Mouse (Mus musculus): ENCODE data around the gene Homer2.

Homer2 gene

GRCm38 (mm10) chr7:81651284-81651683 lies 56.0 kb downstream of the Homer2 start:
- no peak for DNase-seq (ENCODE audit: low spot score in 2 of 2)

- no peak for DNase-seq (ENCODE audit: low spot score in 2 of 2)
These were observed 58.1 kb downstream of the Homer2 start for GRCm38 (mm10) chr7:81649270-81649669.

GRCm38 (mm10) chr7:81647959-81648358 lies 59.4 kb downstream of the Homer2 start:
- no peak for DNase-seq (ENCODE audit: low spot score in 2 of 2)

DNA sequence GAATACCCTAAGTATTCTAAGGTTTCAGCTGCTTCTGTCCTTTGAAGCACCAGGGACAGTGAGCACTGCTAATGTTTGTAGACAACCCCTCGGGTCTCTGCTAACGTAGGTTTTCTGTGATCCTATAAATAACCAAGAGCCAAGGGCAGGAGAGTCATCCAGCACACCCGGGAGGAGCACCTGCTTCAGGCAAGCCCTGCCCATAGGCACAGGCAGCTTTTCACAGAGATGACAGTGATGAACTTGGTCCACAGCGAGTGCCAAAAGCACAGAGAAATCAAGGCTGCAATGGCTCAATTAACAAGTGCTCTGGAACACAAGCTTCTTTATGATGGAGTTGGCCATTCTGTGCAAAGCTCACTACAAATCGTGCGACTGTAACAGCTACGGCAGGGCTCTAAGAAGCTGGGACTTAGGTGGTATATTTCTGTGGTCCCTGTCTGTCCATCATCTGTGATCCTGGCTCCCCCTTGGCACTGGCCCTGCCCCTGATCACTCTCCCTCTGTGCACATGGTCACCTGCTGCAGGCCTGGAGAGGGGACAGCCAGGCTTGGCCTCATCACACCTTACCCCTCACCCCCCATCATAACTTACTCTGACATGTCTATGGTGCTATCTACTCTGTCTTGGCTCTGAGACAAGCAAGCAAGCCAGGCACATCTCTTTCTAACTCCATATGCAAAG lies 62.6 kb downstream of the Homer2 start:
- no peak for DNase-seq (ENCODE audit: low spot score in 2 of 2)

GRCm38 (mm10) chr7:81641101-81641500 lies 66.2 kb downstream of the Homer2 start:
- DNase-seq (ENCODE audit: low spot score in 2 of 2), result no peak

DNA sequence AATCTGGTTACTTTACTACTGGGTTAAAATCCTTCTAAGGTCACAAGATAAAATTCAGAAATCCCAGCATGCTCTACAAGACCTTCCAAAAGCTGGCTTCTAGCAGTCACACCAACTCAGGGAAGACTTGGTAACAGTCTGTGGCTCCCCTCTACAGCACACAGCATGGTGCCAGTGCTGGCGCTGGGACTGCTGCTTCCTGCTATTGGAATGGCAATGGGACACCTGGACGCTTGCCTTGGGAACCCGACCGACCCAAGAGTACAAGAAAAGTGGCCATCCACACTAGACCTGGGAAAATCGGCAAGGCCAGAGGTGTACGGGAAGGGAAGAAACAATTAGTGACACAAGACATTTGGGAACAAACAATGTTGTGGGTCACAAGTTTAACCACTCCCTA lies 74.7 kb downstream of the Homer2 start:
- no peak for DNase-seq (ENCODE audit: low spot score in 2 of 2)

DNA sequence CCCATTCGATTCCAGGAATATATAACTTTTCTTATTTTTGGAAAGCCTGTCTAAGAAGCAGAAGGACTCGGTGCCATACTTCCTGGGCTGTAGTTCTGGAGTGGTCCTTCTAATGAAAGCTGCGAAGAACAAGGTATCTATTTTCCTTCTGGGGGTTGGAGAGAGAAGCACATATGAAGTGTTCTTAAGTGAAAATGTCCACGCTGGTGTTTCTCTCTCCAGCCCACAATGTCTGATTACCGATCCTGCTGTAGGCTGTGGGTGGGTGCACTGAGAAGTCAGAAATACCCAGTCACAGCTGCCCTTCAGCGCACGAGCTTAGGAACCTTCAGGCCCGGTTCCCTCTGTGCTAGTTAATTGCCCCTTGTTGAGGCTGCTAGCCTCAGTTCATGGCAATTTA lies 76.1 kb downstream of the Homer2 start:
- no peak for DNase-seq (ENCODE audit: low spot score in 2 of 2)

GRCm38 (mm10) chr7:81626460-81626859 lies 80.9 kb downstream of the Homer2 start:
- no peak for DNase-seq (ENCODE audit: low spot score in 2 of 2)

- no peak for DNase-seq (ENCODE audit: low spot score in 2 of 2)
These were observed 83.6 kb downstream of the Homer2 start for GRCm38 (mm10) chr7:81623767-81624166.

GRCm38 (mm10) chr7:81622793-81623192 lies 84.5 kb downstream of the Homer2 start:
- DNase-seq (ENCODE audit: low spot score in 2 of 2), result peak in 1 of 2 experiments; percentile 8

DNA sequence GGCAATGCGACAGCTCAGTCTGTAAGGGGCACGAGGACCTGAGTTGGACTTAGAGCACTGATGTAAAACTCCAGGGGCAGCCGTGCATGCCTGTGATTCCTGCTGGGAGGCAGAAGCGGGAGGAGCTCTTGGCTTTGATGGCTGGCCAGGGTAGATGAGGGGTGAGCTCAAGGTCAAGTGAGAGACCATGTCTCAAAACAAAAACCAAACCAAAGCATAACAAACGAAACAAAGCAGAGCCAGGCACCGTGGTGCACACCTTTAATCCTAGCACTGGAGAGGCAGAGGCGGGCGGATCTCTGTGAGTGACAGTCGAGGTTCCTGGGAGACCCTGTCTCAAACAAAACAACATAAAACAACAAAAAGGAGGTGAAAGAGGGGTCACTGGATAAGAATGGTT lies 92.3 kb downstream of the Homer2 start:
- DNase-seq (ENCODE audit: low spot score in 2 of 2), result no peak

GRCm38 (mm10) chr7:81612856-81613635 lies 94.3 kb downstream of the Homer2 start:
- DNase-seq (ENCODE audit: low spot score in 2 of 2), result no peak

DNA sequence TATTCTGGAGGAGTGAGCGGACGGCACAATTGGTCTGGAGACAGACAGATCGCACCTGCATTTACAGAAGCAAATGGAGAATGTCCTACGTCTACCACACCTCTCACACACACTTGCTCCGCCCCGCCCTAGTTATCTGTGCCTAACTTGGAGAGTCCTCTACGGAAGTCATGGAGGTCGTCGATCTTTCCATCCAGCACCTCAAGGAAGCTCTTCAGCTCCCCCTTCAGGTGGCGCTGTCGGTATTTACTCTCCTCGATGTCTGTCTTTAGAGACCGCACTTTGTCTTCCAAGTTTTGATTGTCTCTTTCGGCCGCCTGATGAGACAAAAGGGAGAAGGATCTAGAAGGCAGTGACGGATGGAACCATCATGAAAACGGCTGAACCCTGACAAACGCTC lies 97.2 kb downstream of the Homer2 start:
- no peak for DNase-seq (ENCODE audit: low spot score in 2 of 2)

DNA sequence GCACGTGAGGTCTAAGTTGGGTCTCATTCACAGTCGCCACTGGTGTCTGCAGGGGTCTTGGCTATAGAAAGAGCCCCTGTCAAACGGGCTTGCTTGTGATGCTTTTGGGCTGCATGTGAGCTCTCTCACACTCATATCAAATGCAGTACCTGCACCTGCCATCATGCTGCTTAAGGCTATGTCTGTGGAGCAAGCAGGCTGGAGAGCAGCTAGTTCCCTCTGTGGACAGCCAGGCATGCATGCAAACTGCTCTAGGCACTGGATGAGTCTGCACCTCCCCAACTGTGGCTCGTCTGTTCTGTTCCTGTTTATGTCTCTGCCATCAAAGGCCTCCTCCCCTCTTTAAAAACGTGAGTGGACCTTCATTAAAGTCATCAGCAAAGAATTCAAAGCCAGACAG lies 100.9 kb downstream of the Homer2 start:
- DNase-seq (ENCODE audit: low spot score in 2 of 2), result no peak

DNA sequence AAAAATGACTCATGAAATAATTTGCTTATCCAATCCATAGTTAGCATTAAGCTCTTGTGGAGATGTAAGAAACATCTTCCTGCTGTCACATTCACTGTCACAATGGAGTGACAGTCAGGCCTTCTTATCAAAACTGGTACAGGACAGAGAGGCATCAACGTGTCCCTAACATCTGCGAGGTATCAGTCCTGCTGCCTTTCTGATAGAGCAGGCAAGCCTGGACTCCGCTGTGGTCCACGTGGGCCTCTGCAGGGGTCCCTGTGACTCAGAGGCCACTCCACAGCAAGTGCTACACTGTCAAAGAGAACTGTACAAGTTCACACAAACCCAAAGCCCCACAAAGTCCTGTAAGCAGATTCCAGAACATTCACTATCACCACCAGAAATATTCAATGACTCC lies 101.8 kb downstream of the Homer2 start:
- DNase-seq (ENCODE audit: low spot score in 2 of 2), result no peak

DNA sequence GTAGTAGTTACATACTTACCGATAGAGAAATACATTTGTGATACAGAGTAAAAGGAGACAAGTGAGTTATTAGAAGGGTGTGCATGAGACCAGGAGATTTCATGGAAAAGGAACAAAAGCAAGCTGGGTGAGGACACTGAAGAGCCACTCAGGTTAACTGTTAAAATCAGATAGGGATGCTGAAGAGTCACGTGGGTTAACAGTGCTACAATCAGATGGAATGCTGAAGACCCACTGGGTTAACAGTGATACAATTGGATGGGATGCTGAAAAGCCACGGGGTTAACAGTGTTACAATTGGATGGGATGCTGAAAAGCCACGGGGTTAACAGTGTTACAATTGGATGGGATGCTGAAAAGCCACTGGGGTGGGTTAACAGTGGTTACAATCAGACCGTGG lies 102.3 kb downstream of the Homer2 start:
- DNase-seq (ENCODE audit: low spot score in 2 of 2), result no peak

DNA sequence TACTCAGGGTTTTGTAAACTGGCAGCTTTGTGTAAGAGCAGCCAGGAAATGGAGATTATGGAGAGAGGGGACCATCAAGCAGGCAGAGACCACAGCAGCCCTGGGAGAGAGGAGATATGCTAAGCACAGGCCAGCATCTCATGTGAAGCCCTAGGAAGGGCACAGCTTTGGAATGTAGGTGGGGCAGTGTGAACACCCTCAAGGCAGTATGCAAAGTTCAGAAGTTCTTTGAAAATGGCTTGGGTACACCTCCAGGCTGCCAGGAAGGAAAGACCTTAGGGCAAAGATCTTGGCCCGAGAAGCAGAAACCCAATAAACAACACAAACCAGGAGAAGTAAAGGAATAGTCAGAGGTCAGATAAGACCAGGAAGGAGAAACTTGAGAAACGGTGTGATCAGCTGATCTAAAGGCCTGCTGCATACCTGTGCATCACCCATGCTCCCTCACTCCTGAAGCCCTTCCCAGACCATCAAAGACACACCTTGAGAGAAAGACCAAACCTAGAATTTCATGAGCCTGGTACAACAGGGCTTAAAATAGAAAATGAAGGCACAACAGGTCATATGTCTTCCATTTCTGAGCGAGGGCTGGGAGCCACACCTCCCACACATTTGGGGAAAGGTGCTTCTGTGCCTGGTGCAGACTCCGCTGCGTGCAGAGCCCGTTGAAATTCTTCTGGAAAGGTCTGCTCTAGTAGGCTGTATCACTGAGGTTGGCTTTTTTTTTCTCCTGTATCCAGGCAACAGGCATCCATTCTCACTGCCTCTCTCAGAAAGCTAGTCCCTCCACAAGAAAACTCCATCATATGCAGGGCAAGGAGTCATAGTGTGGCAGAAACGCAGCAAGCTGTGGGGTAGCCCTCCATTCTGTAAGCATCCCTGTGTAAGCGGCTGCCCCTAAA lies 107.7 kb downstream of the Homer2 start:
- no peak for DNase-seq (ENCODE audit: low spot score in 2 of 2)

DNA sequence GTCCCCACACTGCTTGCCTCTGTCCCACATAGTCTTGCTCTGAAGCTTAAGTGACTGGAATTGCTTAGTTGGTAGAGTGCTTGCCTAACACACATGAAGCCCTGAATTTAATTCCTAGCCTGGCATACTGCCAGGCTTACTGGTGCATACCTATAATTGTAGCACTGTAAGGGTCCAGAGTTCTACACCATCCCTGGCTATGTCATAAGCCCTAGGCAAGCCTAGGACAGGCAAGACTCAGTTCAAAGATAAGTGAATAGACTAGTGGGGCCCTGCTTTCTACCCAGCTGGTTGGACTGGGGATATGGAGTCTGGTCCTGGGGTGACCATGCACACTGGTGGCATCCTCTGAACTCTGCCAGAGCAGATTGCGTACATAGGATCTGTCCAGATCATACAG lies 109.7 kb downstream of the Homer2 start:
- DNase-seq (ENCODE audit: low spot score in 2 of 2), result no peak

DNA sequence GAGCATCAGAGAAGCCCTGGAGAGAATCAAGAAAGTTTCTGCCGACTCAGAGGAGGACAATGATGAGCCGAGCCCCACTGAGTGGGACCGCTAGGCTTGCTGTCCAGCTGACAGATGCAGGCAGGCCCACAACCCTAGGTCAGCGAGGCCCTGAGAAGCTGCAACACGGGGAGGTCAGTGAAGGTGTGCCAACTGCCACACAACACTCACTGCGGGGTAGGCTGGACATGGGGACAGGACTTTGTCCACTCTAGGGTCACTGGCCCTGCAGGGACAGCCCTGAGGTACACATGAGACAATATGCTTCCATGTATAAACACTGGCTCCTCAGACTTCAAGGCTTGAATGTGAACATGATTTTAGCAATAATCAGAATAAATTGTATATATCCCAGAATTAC lies 111.2 kb downstream of the Homer2 start:
- no peak for DNase-seq (ENCODE audit: low spot score in 2 of 2)

DNA sequence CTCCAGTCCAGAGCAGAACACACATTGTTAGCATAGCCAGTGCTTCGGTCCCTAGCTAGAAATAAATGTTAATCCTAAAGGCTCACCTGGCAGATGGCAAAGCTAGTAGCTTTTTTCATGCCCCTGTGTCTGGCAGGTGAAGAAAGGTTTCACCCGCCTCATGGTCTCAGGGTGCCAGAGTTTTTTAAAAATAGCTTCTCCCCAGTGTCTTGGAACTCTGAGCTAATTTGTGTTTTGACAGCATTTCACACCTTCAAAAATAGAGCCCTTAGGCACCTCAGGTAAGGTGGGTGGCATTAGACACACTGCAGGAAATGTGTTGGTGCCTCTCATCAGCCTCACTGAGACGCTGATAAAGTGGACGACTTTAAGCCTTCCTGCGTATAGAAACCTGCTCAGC lies 112.3 kb downstream of the Homer2 start:
- DNase-seq (ENCODE audit: low spot score in 2 of 2), result no peak

GRCm38 (mm10) chr7:81593387-81593786 lies 113.9 kb downstream of the Homer2 start:
- no peak for DNase-seq (ENCODE audit: low spot score in 2 of 2)

GRCm38 (mm10) chr7:81592686-81593085 lies 114.6 kb downstream of the Homer2 start:
- DNase-seq (ENCODE audit: low spot score in 2 of 2), result no peak

Measured in urinary bladder, postnatal 36 days (tissue).